Mouse (Mus musculus): Measurements from ENCODE around the gene Gm10260.

Gm10260 gene

DNA sequence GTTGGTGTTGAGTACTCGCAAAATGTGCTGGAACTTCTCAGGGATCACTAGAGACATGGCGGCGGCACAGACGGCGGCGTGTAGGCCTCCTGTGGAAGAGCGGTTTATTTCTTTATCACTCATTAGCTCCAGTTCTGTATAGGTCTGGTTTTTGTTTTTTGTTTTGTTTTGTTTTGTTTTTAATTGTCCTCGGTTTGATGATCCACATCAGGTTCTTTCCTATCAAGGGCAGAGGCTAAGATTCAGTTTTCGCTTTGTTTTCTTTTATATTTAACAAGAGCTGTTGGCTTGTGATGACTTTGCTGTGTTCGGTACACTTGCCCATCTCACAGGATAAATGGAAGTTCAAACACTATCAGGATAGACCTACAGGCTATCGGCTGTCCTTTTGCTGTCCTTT, at the start of gene Gm10260:
Gm10260 (minus strand) TSS at position 101 of the 400 bp plus-strand sequence.
- no peak for DNase-seq

DNA sequence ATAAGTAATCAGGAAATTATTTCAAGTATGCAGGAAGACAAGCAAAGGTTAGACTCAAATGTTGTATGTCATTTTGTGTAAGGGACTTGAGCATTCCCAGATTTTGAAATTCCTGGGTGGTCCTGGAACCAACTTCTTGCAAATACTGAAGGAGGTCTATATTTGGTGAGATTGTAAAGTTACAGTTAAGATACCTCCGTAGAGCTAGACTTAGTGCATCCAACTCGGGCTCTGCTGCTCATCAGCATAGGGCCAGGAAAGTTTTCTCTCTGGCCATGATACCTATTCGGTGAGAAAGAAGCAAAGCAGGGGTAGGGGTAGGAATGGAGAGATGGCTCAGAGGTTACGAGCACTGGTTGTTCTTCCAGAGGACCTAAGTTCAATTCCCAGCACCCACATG, 49.4 kb upstream of the Gm10260 start:
- DNase-seq = no peak

DNA sequence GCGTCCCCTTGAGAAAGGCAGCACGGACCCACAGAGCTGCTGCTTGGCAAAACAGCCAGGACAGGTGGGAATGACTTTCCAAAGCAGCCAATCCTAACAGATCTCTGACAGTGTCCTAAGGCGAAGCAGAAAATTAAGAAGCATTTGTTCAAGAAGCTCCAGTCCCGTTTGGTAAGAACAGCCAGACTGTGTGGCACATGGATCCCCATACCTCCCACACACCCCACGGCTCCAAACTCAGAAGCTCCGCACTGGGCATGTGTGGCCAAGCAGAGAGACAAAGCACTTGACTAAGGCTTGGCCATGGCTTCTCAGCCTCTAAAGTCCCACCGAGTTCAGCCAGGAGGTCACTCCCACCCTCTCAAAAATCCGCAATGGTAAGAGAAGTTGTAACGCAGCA, 45.5 kb upstream of the Gm10260 start:
- DNase-seq = no peak

DNA sequence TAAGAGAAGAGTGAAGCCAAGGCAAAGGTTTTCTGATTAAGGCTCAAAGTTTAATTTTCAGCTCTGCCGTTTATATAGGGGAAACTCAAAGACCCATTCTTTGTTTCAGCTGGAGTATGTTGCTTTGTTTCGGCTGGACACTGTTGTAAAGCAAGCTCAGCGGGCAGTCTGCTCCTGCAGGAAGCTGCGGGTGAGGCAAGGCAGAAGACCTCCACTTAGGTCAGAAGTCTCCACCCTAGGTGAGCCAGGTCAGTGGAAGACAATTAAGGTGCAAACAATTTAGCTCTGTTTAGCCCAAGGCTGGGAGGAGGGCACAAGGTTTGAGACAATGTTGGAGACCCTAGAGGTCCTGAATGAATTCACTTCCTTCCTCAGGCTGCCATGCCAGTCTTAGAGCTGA, 42.0 kb upstream of the Gm10260 start:
- no peak for DNase-seq

DNA sequence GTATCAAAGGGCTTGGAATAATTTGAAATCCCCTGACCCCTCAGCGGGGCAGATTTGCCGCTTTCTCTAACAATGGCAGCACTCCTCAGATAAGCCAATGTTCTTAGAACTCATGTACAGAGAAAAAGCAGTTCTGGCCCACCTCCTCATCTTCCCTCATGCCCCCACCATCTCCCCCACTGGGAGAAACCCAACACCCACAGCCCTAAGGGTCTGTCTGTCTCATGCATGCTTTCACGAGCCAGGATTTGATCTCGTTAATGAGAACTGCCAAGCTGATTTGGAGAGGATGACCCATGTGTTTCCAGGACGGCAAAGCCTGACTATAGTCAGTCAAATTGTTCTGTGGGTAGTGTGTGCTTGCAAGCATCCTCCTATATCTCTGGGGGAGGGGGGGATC, 37.0 kb upstream of the Gm10260 start:
- DNase-seq = no peak

DNA sequence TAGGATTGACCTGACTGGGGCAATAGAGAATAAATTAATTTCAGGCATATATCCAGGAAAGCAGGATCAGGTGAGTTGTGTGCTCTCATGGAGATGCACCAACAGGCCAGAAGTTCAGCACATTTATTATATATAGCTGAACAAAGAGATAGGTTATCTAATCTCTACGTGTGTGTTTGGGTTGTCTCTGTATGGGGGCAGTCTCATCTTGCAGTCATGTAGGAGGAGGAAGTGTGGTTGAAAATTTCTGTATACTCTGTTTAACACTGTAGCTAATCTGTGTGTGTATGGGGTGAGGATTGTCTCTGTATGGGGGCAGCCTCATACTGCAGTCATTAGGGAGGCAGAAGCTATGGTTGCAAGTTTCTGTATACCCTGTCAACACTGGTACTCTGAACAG, 34.3 kb upstream of the Gm10260 start:
- no peak for DNase-seq

DNA sequence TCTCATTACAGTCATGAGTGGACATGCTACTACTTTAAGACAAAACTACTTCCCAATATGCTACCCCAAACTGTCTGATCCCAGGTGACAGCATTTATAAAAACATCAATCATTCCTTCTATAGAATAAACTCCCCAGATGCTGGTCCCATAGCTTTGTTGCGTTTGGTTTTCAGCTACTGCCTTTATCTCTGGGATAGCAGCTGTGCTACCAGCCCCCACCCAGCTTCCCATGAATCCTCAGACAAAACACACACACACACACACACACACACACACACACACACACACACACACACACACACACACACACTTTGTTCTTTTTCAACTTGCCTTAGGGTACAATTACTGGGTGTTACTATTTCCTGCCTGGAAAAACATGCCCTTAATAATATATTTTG, 33.5 kb upstream of the Gm10260 start:
- no peak for DNase-seq

DNA sequence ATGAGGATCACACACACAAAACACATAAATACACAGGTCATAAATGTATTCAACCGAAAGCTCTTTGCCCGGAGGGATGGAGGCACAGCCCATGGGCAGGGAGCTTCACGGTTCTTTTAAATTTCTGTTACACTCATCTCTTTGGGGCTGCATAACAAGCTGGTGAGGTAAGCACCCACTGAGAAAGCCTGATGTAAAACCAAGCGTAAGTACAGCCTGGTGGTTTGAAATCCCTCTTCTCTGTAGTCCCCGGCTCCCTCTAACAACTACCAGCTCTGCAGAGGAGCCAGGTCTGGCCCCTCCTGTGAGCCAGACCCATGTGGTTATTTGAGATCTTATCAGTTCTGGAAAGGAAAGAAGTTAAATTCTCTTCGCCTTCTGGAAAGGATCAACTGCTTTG, 31.2 kb upstream of the Gm10260 start:
- no peak for DNase-seq

DNA sequence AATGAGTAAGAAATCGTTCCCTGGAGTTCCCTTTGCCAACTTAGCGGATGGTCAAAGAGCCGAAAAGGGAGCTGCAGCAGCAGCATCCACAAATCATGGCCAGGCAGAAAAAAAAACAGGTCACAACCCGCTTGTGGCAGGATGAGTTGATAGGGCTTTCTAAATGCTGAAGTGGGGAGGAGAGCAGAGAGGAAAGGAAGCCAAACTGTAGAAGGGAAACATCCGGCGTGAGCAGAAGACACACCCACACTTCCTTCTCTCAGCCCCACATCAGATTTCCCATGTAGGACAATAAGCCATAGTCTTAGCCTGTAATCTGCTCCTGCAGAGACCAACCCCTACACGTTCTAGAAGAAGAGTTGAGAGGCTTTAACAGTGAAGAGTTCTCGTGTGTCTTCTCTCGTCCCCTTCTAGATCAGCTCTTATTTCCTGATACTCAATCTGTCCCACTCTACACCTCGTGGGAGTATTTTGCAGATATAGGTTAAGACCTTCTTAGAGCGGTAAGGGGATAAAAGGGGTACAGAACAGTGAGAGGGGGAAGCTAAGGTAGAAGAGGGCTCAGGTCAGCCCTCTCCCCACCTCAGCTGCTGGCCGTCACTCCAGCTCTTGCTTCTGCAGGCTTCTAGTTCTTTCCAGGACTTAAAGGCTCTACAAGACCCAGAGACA, 29.5 kb upstream of the Gm10260 start:
- DNase-seq = no peak

DNA sequence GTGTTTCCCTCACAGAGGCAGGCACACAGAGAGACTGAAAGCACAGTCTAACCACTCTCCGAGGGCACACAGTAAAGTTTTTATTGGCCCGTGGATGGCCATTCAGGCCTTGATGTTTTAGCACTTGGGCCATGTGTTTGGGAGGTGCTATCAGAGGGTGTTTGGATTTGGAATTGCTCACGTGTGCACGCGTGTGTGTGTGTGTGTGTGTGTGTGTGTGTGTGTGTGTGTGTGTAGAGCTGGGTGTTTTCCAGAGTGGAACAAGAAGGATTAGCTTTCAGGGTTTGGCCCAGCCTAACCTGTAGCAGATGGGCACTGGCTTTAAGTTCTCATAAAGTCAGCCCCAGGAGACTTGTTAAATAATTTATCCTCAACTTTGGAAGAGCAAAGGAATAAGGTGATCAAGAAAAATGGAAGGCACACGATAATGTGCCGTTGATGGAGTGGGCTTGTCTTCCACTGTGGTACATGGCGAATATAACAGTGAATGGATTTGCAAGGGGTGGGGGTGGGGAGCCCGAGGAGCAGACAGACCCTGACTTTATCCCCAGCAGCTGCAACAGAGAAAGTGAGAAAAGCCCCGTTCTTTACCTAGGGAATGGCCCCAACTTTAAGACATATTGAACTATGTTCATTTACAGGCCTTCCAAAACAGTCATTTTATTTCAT, 24.9 kb upstream of the Gm10260 start:
- no peak for DNase-seq

DNA sequence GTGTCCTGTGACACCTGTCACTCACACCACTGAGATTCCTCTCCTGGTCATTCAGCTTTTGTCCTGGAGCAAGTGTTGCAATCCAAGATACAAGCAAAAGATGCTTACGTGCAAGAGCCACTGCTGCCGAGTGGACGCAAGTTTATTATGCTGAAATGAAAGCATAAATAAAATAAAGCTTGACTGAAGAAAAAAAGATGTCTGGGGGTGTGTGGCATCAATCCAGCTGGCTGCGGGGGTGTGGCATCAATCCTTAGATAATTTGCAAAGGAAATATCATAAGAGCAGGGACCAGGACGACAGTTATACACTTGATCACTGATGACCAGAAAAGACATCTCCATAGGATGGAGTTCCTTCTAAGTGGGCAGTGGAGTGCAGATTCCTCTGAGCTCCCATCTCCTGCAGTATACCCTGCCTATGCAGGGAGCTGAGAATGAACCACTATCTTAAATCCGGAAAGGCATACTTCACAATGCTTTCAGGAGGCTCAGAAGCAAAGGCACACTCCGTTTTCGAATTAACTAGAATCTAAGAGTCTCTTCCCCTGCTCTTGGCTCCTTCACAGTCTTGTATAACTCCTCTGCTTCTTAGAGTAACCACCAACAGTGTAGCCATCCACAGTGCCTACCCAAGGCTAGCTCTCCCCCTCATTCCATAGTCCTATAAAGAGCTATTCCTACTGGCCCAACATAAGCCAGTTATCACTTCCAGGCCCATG, 23.2 kb upstream of the Gm10260 start:
- no peak for DNase-seq

DNA sequence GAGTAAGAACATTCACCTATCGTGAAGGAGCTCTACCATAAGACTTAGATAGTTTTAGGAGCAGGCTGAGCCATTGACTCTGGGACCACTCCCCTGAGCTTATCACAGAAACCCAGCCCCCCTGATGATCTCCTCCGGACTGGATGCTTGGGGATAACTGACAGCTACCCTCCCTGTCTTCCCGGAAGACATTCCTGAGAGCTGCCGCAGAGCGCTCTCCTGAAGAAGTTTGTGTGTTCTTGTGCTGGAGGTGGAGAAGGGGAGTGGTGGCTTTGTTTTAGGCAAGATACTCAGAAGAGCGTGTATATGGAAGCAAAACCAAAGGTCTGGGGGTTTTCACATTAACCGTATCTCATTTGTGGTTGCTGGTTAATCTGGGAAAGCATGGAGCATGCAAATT, 21.6 kb upstream of the Gm10260 start:
- DNase-seq = no peak

DNA sequence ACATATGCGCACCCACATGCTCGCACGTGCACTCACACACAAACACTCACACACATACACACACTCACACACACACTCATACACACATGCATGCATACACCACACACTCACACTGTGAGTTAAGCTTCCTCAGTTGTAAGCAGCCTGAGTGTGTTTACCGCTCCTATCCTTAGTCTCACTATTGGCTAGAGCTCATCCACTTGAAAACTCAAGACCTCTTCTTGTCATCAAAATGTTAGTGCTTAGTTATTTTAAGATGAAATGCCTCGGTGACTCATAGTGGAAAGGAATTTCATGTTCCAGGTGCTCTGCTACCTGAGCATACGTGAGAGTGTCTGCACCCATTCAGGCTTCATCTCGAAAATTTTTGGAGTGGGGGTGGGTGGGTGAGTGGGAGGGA, 21.2 kb upstream of the Gm10260 start:
- DNase-seq = no peak

DNA sequence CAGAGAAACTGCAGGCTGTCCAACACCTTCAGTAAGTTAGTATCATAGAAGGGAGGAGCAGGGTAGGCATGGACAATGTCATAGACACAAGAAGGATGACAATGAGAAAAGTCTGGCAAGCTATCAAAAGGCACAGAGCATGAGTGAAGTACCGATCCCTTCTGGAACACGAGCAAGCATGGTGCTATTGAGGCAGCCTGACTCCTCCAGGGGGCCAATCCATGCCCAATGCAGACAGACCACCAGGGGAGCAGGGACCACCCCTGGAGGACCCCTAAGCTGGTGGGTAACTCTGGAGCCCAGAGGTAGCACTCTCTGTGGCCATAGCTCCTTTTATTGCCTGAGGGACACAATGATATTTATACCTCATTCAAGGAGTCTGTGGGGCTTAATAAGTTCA, 20.1 kb upstream of the Gm10260 start:
- DNase-seq = no peak

DNA sequence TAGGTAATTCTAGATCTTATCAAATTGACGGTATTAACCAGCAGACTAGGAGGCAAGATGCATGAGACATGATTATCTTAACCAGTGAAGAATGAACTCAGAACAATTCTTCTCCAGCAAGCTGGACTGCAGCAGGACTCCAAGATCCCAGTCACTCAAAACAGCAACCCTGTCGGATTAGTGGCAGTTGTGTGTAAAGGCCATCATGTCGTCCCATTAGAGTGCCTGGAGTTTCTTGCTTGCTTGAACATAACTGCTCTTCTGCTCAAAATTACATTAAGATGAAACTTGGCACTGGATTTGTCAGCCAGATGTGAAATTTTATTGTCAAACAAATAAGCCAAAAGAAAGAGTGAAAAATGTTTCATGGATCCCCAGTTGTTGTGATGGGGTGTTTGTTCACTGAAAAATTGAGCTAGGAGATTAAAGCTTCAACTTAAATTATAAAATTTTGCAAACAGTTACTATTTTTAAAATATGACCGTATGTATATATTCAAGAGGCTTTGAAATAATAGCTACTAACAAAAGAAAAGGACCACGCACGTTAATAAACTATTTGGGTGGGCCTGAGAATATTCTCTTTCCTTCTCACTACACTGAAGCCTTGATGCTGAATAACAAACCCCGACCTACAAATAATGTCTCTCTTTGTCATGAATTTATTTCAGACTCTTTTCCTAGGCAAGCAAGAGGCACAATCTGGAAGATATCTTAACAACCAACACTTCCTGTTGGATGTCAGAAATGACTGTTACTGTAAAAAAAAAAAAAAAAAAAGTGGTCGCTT, 19.4 kb upstream of the Gm10260 start:
- no peak for DNase-seq

DNA sequence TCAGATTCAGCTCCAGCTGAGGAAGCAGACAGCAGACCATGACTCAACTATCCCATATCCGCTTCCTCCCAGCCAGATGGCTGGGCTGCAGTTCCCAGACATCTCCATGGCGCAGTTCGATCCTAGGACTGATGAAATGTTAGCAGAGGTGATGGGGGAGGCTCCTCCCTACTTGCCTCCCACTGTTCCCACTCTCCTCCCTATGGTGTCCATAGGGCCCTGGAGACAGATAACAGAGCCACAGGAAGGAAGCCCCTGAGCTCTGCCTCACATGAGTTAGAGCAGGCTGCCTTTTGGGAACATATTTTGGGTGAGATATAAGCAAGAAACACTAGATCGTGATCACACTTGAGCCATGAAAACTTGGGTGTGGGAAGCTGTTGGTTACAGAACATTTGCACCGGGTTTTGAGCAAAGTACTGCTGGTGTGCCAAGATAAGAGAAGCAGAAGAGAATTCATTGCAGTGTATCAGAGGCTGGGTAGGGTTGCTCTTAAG, 18.3 kb upstream of the Gm10260 start:
- no peak for DNase-seq

DNA sequence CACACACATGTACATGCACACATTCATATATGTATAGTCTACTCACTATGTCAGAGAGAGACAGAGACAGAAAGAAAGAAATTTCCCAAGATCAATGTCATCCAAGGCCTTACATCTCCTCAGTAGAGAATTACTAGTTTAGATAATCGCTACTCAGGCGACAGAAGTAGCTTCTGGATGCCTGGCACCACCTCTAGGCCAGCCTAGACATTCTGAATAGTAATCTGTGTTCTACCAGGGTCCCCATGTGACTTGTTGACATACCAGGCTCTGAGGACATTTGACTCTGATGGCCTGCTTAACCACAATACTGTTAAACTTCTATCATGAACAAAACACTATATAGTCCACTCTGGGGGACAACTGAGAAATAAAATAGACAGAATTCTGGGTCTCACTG, 17.2 kb upstream of the Gm10260 start:
- DNase-seq = no peak

DNA sequence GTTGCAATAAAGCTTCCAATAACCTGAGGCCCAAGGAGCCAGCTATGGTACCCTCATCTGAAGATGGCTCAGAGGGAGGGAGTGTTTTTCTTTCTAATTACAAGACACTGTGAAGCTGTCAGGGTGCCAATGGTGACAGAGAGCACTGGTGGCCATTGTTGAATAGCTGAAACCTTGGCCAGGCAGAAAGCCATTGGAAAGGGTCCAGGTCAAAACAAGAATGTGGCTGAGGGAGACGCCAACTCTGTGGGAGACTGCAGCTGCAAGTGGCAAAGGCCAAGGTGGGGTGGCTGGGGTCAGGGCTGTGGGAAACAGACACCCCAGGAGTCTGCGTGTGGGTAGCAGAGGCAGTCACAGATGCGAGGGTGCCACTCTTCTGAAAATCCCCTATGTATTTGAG, 16.3 kb upstream of the Gm10260 start:
- DNase-seq = peak; percentile 66

DNA sequence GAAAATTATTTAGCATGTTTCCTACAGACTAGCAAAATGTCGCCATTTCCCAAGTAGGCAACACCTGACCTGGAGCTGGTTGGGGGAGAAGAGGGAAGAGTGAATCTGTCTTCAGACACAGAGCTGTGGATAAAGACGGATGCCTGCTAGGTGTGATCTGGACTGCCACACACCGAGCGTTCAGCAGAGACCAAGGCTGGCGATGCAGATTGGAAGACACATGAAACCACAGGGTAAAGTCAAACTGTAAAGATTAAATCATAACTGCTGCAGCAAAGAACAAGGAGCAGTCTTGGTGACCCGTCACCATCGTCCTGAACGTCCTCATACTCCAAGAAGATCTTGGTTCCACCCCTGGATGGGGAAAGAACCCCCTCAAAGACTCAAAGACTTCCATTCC, 15.5 kb upstream of the Gm10260 start:
- no peak for DNase-seq

DNA sequence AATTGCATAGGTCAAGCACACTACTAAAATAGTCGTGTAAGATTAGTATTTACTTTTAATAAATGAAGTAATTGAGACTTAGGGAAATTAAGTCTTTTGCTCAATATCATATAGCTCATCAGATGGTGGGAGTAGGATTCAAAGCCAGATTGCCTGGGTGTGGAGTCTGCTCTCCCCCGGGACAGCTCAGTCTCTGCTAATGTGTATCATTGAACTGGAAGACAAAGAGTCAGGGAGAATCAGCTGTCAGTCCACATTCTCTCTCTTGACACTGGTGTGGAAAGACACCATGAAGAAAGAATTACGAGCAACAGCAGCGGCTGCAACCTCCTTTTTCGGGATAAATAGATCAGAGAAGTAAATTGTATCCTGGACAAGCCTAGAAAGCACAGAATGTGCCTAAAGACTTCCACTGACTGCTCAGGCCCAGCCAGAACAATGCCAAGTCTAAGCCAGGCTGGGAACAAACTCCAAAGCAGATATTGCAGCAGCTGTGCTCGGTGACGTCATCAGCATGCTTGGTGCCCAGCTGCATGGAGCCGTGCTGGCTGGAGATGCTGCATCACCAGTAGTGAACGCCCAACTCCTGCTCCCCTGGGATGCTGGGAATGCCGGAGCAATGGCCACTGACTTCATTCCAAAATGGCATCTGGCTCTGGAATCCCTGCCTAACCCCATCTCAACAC, 14.5 kb upstream of the Gm10260 start:
- no peak for DNase-seq

DNA sequence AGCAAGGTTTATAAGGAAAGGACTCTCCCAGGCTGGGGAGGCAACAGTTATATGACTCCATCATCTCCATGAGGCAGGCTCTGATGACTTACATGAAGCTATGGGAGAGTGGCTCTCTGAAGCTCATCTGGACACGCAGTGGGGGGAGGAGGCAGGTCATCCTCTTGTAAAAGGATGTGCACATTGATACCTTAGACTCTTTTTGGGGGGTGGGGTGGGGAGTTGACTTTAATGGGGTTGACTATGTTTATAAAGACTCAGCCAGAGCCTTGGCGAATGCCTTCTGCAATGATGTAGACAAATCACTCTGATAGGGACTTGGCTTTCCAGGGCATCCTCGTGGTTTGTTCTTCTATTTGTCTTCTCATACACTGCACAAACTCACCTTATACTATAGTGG, 8.8 kb upstream of the Gm10260 start:
- no peak for DNase-seq

DNA sequence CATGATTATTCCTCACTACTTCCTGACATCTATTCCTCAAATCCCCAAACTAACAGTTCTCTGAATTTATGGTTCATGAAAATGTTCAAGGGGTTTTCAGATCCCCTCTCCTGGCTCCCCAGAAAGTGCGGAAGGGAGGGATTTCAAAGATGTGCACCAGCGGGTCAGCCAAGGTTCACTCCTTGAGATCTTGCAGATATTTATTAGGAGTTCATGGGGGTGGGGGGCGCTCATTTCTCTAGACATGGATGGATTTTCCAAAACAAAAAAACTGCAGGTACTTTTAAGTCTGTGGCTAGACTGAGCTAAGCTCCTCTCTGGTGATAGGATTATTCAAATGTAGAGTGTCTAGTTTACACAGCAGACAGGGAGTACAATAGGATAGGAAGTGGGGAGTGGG, 8.4 kb upstream of the Gm10260 start:
- no peak for DNase-seq
